Comparison of ENCODE assay signal across 28 mouse cellular contexts in genomic region chr16:37742266-37742665, GRCm38 (mm10). TPM values are rescaled to one million over a fixed set of nuclear protein-coding genes. Genes with fewer than 3 reads are reported as not detected.
A peak's percentile ranks its signal among the peaks of the same experiment; 100 is the strongest.
DNase-seq lines count a peak whose midpoint lies in the region; ATAC-seq and TF ChIP-seq lines count a peak whose summit lies in the region.
"Had no signal": no experiment of that assay in that cellular context is flagged by ENCODE, and none has a peak within 500 bp of the region (broad histone marks: within the 10 kb centered on the region; RNA-seq: fewer than 3 reads in every experiment).

No protein-coding gene starts in this region.

- no peak for ATAC-seq in embryonic facial prominence, embryonic 13.5 days (ENCODE audit: insufficient number of reproducible peaks, insufficient read depth, low FRiP score, low TSS enrichment, low read depth)
- ATAC-seq in heart, embryonic 14.5 days (ENCODE audit: insufficient number of reproducible peaks, insufficient read depth, low FRiP score, low read depth) = no peak
- ATAC-seq: forebrain, embryonic 15.5 days; hindbrain, postnatal 0 days had no signal

- no peak for TF ChIP-seq CTCF in heart, adult 2 months (IDR thresholded peaks at IDR 0.05)
- TF ChIP-seq CTCF in embryonic fibroblast, embryonic 13.5 days (IDR thresholded peaks at IDR 0.05; ENCODE audit: borderline replicate concordance, insufficient read depth, low read length) = no peak
- no peak for TF ChIP-seq CTCF in thymus, adult 2 months (IDR thresholded peaks at IDR 0.05; ENCODE audit: borderline replicate concordance, control insufficient read depth, extremely low read depth, insufficient read depth, low read length, poor library complexity)

- peak overlapping the region; percentile 64; the same call in 1 of the 2 replicates for H3K27ac ChIP-seq in embryonic facial prominence, embryonic 13.5 days
- no peak overlapping the region for H3K27ac ChIP-seq in embryonic facial prominence, embryonic 10.5 days (replicated peaks)
- H3K27ac ChIP-seq in heart, embryonic 14.5 days (replicated peaks in 1 of 2; ENCODE audit: control insufficient read depth in 1 of 2, insufficient read depth in 1 of 2, low read depth in 2 of 2, low read length in 2 of 2) = 0 out of 4 replicates have a peak overlapping the region, but pooled peaks have one; percentile 6 to 16
- no peak overlapping the region for H3K27ac ChIP-seq in heart, adult 2 months
- peak overlapping the region; percentile 78 for H3K27ac ChIP-seq in embryonic fibroblast, embryonic 13.5 days (ENCODE audit: insufficient read depth, low read length)
- H3K27ac ChIP-seq in thymus, adult 2 months (ENCODE audit: control insufficient read depth, insufficient read depth, low read length) = no peak overlapping the region
- H3K27ac ChIP-seq: forebrain, embryonic 15.5 days; hindbrain, postnatal 0 days; kidney, postnatal 0 days; left cerebral cortex, adult 2 months; limb, embryonic 15.5 days; liver, embryonic 14.5 days; neural tube, embryonic 12.5 days had no signal

- H3K36me3 ChIP-seq in embryonic facial prominence, embryonic 13.5 days = no peaks in the 10 kb centered on the region
- H3K36me3 ChIP-seq in embryonic facial prominence, embryonic 10.5 days (replicated peaks) = no peaks in the 10 kb centered on the region
- H3K36me3 ChIP-seq in heart, embryonic 14.5 days (ENCODE audit: control insufficient read depth, insufficient read depth, low read length) = no peaks in the 10 kb centered on the region
- no peaks in the 10 kb centered on the region for H3K36me3 ChIP-seq in heart, adult 2 months (ENCODE audit: control insufficient read depth, insufficient read depth, low read length)
- no peaks in the 10 kb centered on the region for H3K36me3 ChIP-seq in thymus, adult 2 months (ENCODE audit: control insufficient read depth, insufficient read depth, low read length)
- H3K36me3 ChIP-seq: forebrain, embryonic 15.5 days; limb, embryonic 15.5 days; neural tube, embryonic 12.5 days had no signal

- intact Hi-C loops in heart, adult 2 months (cut with DNase I) = no loop called here

- TF ChIP-seq POLR2A in heart, adult 2 months (IDR thresholded peaks at IDR 0.05; ENCODE audit: insufficient read depth, low read depth, low read length) = no peak
- TF ChIP-seq POLR2A in embryonic fibroblast, embryonic 13.5 days (IDR thresholded peaks at IDR 0.05; ENCODE audit: low read depth, low read length) = no peak
- no peak for TF ChIP-seq POLR2A in thymus, adult 2 months (IDR thresholded peaks at IDR 0.05; ENCODE audit: control insufficient read depth, extremely low read depth, insufficient read depth, low read length, poor library complexity)

- H3K4me2 ChIP-seq in embryonic facial prominence, embryonic 13.5 days = no peak overlapping the region
- no peak overlapping the region for H3K4me2 ChIP-seq in heart, embryonic 14.5 days (ENCODE audit: low read length)
- H3K4me2 ChIP-seq: forebrain, embryonic 15.5 days; heart, embryonic 11.5 days; limb, embryonic 15.5 days; lung, embryonic 14.5 days; neural tube, embryonic 12.5 days had no signal

- DNase-seq in embryonic facial prominence, embryonic 10.5 days (ENCODE audit: low spot score) = no peak
- DNase-seq in heart, adult 2 months = no peak
- DNase-seq in 3T3-L1 (ENCODE audit: low read depth, low spot score) = peak; percentile 89
- no peak for DNase-seq in cerebellum, adult 9-11 months
- no peak for DNase-seq in thymus, adult 2 months
- DNase-seq: adrenal gland, postnatal 25 days; cerebellum, postnatal 10 days; gastrocnemius, postnatal 36 days; kidney, adult 2 months; layer of hippocampus, adult 9-11 months; left cerebral cortex, postnatal 4 days; lung, embryonic 14.5 days; lung, postnatal 36 days; midbrain, embryonic 14.5 days; right cerebral cortex, postnatal 25 days; thymus, postnatal 4 days had no signal

- no peak for TF ChIP-seq EP300 in heart, adult 2 months (IDR thresholded peaks at IDR 0.05; ENCODE audit: insufficient read depth, low read depth, low read length)

- WGBS in embryonic facial prominence, embryonic 13.5 days = 51% methylated on average over 4 of the region's 4 CpGs
- 89% methylated on average over 4 of the region's 4 CpGs for WGBS in embryonic facial prominence, embryonic 10.5 days
- 53% methylated on average over 4 of the region's 4 CpGs for WGBS in heart, embryonic 14.5 days
- WGBS in heart, adult 2 months = 54% methylated on average over 4 of the region's 4 CpGs
- 96% methylated on average over 4 of the region's 4 CpGs for WGBS in thymus, adult 2 months

- no peaks in the 10 kb centered on the region for H3K9me3 ChIP-seq in embryonic facial prominence, embryonic 13.5 days
- H3K9me3 ChIP-seq in embryonic facial prominence, embryonic 10.5 days = no peaks in the 10 kb centered on the region
- no peaks in the 10 kb centered on the region for H3K9me3 ChIP-seq in heart, embryonic 14.5 days (ENCODE audit: control insufficient read depth, low read length)
- H3K9me3 ChIP-seq: forebrain, embryonic 15.5 days; limb, embryonic 15.5 days; megakaryocyte, embryonic 14.5 days; neural tube, embryonic 12.5 days had no signal

- H3K27me3 ChIP-seq in embryonic facial prominence, embryonic 13.5 days = no peaks in the 10 kb centered on the region
- H3K27me3 ChIP-seq in embryonic facial prominence, embryonic 10.5 days (replicated peaks; ENCODE audit: low read depth, poor library complexity, severe bottlenecking) = no peaks in the 10 kb centered on the region
- no peaks in the 10 kb centered on the region for H3K27me3 ChIP-seq in heart, embryonic 14.5 days (ENCODE audit: control insufficient read depth, insufficient read depth, low read length)
- no peaks in the 10 kb centered on the region for H3K27me3 ChIP-seq in heart, adult 2 months (ENCODE audit: control insufficient read depth, insufficient read depth, low read length)
- H3K27me3 ChIP-seq in thymus, adult 2 months (ENCODE audit: control insufficient read depth, insufficient read depth, low read length) = no peaks in the 10 kb centered on the region
- H3K27me3 ChIP-seq: forebrain, embryonic 15.5 days; limb, embryonic 15.5 days; neural tube, embryonic 12.5 days had no signal

- peaks cover 14% of the 10 kb centered on the region for H3K4me1 ChIP-seq in embryonic facial prominence, embryonic 13.5 days
- H3K4me1 ChIP-seq in embryonic facial prominence, embryonic 10.5 days = no peaks in the 10 kb centered on the region
- H3K4me1 ChIP-seq in heart, embryonic 14.5 days (ENCODE audit: control insufficient read depth in 2 of 2, insufficient read depth in 2 of 2, low read length in 2 of 2) = peaks cover 0 to 3% of the 10 kb centered on the region in 2 experiments; a peak in 1 of 4 replicates
- H3K4me1 ChIP-seq in heart, adult 2 months (ENCODE audit: control insufficient read depth, insufficient read depth, low read length) = no peaks in the 10 kb centered on the region; the same call in 1 of the 2 replicates
- peaks cover 10% of the 10 kb centered on the region for H3K4me1 ChIP-seq in embryonic fibroblast, embryonic 13.5 days (ENCODE audit: control insufficient read depth, insufficient read depth, low read length)
- no peaks in the 10 kb centered on the region for H3K4me1 ChIP-seq in thymus, adult 2 months (replicated peaks; ENCODE audit: control insufficient read depth, insufficient read depth, low read length)
- H3K4me1 ChIP-seq: forebrain, embryonic 15.5 days; limb, embryonic 15.5 days; megakaryocyte, embryonic 14.5 days; neural tube, embryonic 12.5 days had no signal

- no peaks in the 10 kb centered on the region for H3K79me2 ChIP-seq in heart, adult 2 months (replicated peaks; ENCODE audit: control insufficient read depth, insufficient read depth, low read length)

- no peak overlapping the region for H3K9ac ChIP-seq in embryonic facial prominence, embryonic 13.5 days
- H3K9ac ChIP-seq in heart, embryonic 14.5 days (ENCODE audit: low read length) = no peak overlapping the region
- H3K9ac ChIP-seq in heart, adult 2 months (ENCODE audit: low read depth, low read length) = no peak overlapping the region
- H3K9ac ChIP-seq: forebrain, embryonic 15.5 days; limb, embryonic 15.5 days; liver, embryonic 14.5 days; lung, embryonic 14.5 days; neural tube, embryonic 12.5 days had no signal

- no peak overlapping the region for H3K4me3 ChIP-seq in embryonic facial prominence, embryonic 13.5 days
- H3K4me3 ChIP-seq in embryonic facial prominence, embryonic 10.5 days = no peak overlapping the region
- H3K4me3 ChIP-seq in heart, embryonic 14.5 days (ENCODE audit: control insufficient read depth in 1 of 2, insufficient read depth in 1 of 2, low read depth in 1 of 2, low read length in 2 of 2) = no peak overlapping the region
- no peak overlapping the region for H3K4me3 ChIP-seq in heart, adult 2 months
- H3K4me3 ChIP-seq in embryonic fibroblast, embryonic 13.5 days (ENCODE audit: insufficient read depth, low read length) = no peak overlapping the region
- H3K4me3 ChIP-seq in thymus, adult 2 months (ENCODE audit: control insufficient read depth, insufficient read depth, low read length) = no peak overlapping the region
- H3K4me3 ChIP-seq: forebrain, embryonic 15.5 days; left cerebral cortex, adult 2 months; limb, embryonic 15.5 days; megakaryocyte, embryonic 14.5 days; neural tube, embryonic 12.5 days had no signal

RNA-seq across cellular contexts. Expression of gene Fstl1, which starts 34.4 kb away (rescaled TPM):
- 683 and 792 TPM in 2 replicates for polyA plus RNA-seq in embryonic facial prominence, embryonic 13.5 days (2015; fragmentation: Nextera tagmentation; extraction: Ambion mirVana)
- 192 and 210 TPM in 2 replicates for polyA plus RNA-seq in embryonic facial prominence, embryonic 10.5 days (2016; fragmentation: Nextera tagmentation; extraction: Ambion mirVana)
- polyA plus RNA-seq in heart, embryonic 14.5 days (2014; fragmentation: Nextera tagmentation; extraction: Ambion mirVana) = 537 and 600 TPM in 2 replicates
- 10 to 100 TPM; 43.6 to 57.6 TPM for total RNA-seq in heart, adult 2 months (2021)
- polyA plus RNA-seq in heart, adult 2 months (2012; rRNA removed) = 39.7 and 68.4 TPM in 2 replicates
- polyA plus RNA-seq in embryonic fibroblast, embryonic 13.5 days (2011; ENCODE audit: insufficient read length, low read depth, missing spikeins) = 1,166 and 1,394 TPM in 2 replicates
- polyA plus RNA-seq in thymus, adult 2 months (2012; rRNA removed) = 9.2 and 9.6 TPM in 2 replicates

Comparison
In these comparisons a context has a peak if more than half of its experiments do, and no peak if none do; other contexts are left out.
1. H3K27ac ChIP-seq: peak in embryonic facial prominence, embryonic 13.5 days (single experiment), heart, embryonic 14.5 days (2 of 2) and embryonic fibroblast, embryonic 13.5 days (single experiment); none in embryonic facial prominence, embryonic 10.5 days (single experiment), heart, adult 2 months (single experiment) and thymus, adult 2 months (single experiment).